Mouse (Mus musculus) liver, embryonic 13.5 days (tissue): ENCODE data around the gene Syn3. TPM values are rescaled to one million over a fixed set of nuclear protein-coding genes. Genes with fewer than 3 reads are reported as not detected.

Source experiments
- ATAC-seq: fragments of 200-750 bp; cut with Nextera tagmentation; 2 replicates; pipeline ENCODE4 v1.8.0; 2017; ENCODE audit warnings: low read depth, mild to moderate bottlenecking, moderate number of reproducible peaks, moderate library complexity
- DNase-seq: peaks from one replicate; pipeline ENCODE4 v3.0.0; 2022
- H3K27ac ChIP-seq: fragments of 300-500 bp; sonication (generic); 2 replicates; pipeline ENCODE4 v1.5.1; 2015; ENCODE audit warnings: moderate library complexity, mild to moderate bottlenecking, inconsistent platforms
- H3K27me3 ChIP-seq: fragments of 300-500 bp; sonication (generic); 2 replicates; pipeline ENCODE4 v1.6.1; 2015; ENCODE audit warnings: mild to moderate bottlenecking, inconsistent platforms
- H3K36me3 ChIP-seq: fragments of 300-500 bp; sonication (generic); 2 replicates; pipeline ENCODE4 v1.6.1; 2015; ENCODE audit warnings: mild to moderate bottlenecking, inconsistent platforms
- H3K4me1 ChIP-seq: fragments of 300-500 bp; sonication (generic); replicated peaks from 2 replicates; pipeline ENCODE4 v1.6.1; 2015; ENCODE audit warnings: inconsistent platforms
- H3K4me2 ChIP-seq: fragments of 300-500 bp; sonication (generic); 2 replicates; pipeline ENCODE4 v1.6.1; 2015; ENCODE audit warnings: inconsistent platforms, mild to moderate bottlenecking, moderate library complexity
- H3K4me3 ChIP-seq: fragments of 300-500 bp; sonication (generic); replicated peaks from 2 replicates; pipeline ENCODE4 v1.5.1; 2015; ENCODE audit warnings: mild to moderate bottlenecking, inconsistent platforms
- H3K9ac ChIP-seq: fragments of 300-500 bp; sonication (generic); 2 replicates; pipeline ENCODE4 v1.6.1; 2015; ENCODE audit warnings: mild to moderate bottlenecking, inconsistent platforms
- H3K9me3 ChIP-seq: fragments of 300-500 bp; sonication (generic); replicated peaks from 2 replicates; pipeline ENCODE4 v1.6.1; 2016; ENCODE audit warnings: inconsistent platforms
- WGBS: fragments of 180-500 bp; shearing (Covaris S2); methylation state at CpG from one replicate; pipeline ENCODE4 v1.1.7; 2015; ENCODE audit not compliant: insufficient replicate concordance; 5-methylcytosine and 5-hydroxymethylcytosine counted together
- polyA plus RNA-seq: library from polyadenylated mRNA; unstranded; fragments of >200 nt; fragmentation: Nextera tagmentation; extraction: Ambion mirVana; gene quantifications from 2 replicates; pipeline ENCODE4 v1.2.1, GENCODE M21; 2015

The Syn3 gene
- polyA plus RNA-seq, 1 experiment from 2014 or later = 0.14 TPM

DNA sequence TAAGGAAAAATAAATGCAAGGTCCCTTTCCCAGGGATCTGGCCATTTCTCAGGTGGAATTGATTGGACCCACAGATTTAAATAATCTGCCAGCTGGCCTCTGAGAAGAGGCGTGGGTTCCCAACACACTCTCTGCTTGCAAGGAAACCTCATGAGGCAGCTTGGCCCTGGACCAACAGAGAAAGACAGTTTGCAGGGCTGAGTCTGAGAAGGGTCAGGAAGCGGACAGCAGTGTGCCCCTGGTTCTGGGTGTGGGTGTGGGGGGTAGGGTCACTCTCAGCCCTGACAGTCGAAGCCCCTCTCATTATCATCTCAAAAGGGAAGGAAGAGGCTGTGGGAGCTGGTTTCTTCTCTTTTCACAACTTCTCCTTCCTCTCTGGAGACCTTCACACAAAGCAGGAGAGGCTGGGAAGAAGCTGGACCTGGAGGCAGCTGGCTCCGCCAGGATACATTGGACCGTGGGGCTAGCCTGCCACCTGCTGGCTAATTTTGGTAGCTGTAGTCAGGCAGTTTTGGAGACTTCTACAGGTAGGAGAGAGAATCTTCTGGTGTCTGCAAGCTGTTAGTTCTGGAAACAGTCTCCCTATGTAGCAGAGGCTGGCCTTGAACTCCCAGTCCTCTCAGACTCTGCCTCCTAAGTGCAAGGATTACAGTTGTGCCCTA is 35.0 kb downstream of the Syn3 start:
- no peak for ATAC-seq
- no peaks in the 10 kb centered on the region for H3K27me3 ChIP-seq
- no peaks in the 10 kb centered on the region for H3K36me3 ChIP-seq
- no peak overlapping the region for H3K4me3 ChIP-seq
- no peak overlapping the region for H3K4me2 ChIP-seq
- 23% methylated on average over 5 of the region's 5 CpGs for WGBS
- H3K27ac ChIP-seq = no peak overlapping the region
- peak; percentile 25 for DNase-seq
- no peaks in the 10 kb centered on the region for H3K4me1 ChIP-seq
- H3K9me3 ChIP-seq = no peaks in the 10 kb centered on the region
- no peak overlapping the region for H3K9ac ChIP-seq

DNA sequence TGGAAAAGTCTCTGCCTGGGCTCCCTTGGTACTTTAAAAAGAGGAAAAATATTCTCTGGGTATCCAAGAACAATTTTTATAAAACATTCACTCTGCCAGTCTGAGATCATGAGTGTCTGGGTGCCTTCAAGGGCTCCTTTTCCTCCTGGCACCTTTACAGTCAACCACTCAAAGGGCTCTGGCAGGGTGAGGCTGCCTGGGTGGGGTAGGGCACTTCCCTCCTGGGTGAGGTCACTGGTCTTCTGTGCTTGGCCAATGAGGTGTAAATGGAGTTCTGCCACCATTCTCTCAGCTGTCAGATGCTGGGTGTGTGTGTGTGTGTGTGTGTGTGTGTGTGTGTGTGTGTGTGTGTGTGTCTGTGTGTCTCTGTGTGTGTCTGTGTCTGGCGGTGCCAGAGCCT is 39.1 kb downstream of the Syn3 start:
- Histone ChIP-seq H3K9me3 (no peaks in the 10 kb centered on the region), H3K9ac (no peak overlapping the region), H3K4me3 (no peak overlapping the region), H3K27ac (no peak overlapping the region), H3K27me3 (no peaks in the 10 kb centered on the region), H3K4me1 (no peaks in the 10 kb centered on the region), H3K4me2 (no peak overlapping the region), H3K36me3 (no peaks in the 10 kb centered on the region)
- DNase-seq (no peak), ATAC-seq (no peak)
- WGBS = 75% methylated on average over 1 of the region's 1 CpGs

GRCm38 (mm10) chr10:86457665-86458209 is 41.0 kb downstream of the Syn3 start:
- Histone ChIP-seq H3K9ac (no peak overlapping the region), H3K9me3 (no peaks in the 10 kb centered on the region), H3K27me3 (no peaks in the 10 kb centered on the region), H3K27ac (no peak overlapping the region), H3K4me1 (no peaks in the 10 kb centered on the region), H3K4me3 (no peak overlapping the region), H3K4me2 (no peak overlapping the region), H3K36me3 (no peaks in the 10 kb centered on the region)
- DNase-seq (no peak), ATAC-seq (no peak)

DNA sequence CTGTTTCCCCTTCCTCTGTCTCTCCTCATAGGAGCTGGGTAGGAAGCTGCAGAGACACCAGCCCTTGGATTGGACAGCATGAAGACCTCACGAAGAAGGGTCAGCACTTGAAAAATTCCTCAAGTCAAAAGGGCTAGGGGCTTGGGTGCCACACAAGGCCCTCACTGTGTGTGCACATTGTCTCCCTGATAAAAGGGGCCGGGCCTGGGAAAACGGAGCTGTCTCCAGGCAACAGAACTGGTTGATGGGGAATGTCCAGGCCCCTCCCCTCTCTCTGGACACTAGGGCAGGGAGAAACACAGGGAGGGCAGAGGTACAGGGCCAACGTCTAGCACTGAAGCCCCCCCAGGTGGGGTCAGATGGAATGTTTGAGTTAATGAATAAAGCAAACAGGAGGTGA is 41.5 kb downstream of the Syn3 start:
- H3K27me3 ChIP-seq = no peaks in the 10 kb centered on the region
- no peaks in the 10 kb centered on the region for H3K9me3 ChIP-seq
- no peak for ATAC-seq
- no peak overlapping the region for H3K4me3 ChIP-seq
- 36% methylated on average over 4 of the region's 4 CpGs for WGBS
- H3K9ac ChIP-seq = no peak overlapping the region
- H3K4me2 ChIP-seq = no peak overlapping the region
- no peaks in the 10 kb centered on the region for H3K4me1 ChIP-seq
- no peak for DNase-seq
- H3K27ac ChIP-seq = no peak overlapping the region
- no peaks in the 10 kb centered on the region for H3K36me3 ChIP-seq

DNA sequence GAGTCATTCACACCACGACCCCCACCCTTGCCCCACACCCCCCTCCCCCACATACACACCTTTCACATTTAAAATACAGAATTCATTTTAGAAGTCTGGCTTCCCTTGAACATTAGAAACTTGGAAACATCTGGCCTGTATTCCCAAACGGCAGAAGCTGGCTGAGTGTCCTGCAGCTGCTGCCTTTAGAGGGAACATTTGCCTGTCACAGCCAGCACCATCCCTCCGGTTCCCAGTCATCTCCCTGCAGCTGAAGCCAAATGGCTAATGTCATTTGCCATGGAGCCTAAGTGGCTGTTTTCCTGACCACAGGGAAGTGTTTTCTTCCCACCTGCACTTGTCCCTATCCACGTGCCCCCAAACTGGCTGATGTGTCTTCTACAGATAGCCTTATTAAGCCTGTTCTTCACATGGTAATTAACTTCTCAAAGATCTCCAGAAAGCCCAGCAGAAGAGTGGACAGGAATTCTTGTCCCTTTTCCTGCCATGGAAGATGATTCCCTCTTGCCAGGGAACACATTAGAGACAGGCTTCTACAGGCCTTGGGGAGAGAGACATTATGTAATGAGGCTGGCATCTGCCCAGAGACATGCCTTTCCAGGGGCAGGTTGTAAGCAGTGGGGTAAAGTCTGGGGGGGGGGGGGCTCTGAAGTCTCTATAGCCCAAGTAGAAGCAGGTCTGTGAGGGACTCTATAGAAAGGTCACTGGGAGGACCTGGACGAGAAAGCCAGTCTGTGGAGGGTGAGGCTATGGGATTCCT is 43.2 kb downstream of the Syn3 start:
- no peak overlapping the region for H3K27ac ChIP-seq
- H3K4me3 ChIP-seq = no peak overlapping the region
- no peaks in the 10 kb centered on the region for H3K4me1 ChIP-seq
- H3K4me2 ChIP-seq = no peak overlapping the region
- DNase-seq = no peak
- WGBS = 36% methylated on average over 5 of the region's 5 CpGs
- H3K9me3 ChIP-seq = no peaks in the 10 kb centered on the region
- ATAC-seq = no peak
- no peaks in the 10 kb centered on the region for H3K36me3 ChIP-seq
- H3K9ac ChIP-seq = no peak overlapping the region
- no peaks in the 10 kb centered on the region for H3K27me3 ChIP-seq

GRCm38 (mm10) chr10:86452326-86452995 is 46.2 kb downstream of the Syn3 start:
- DNase-seq (peak; percentile 10), ATAC-seq (0 out of 2 replicates have a peak, but pooled peaks have one; percentile 26)
- Histone ChIP-seq H3K9ac (no peak overlapping the region), H3K36me3 (no peaks in the 10 kb centered on the region), H3K4me3 (no peak overlapping the region), H3K4me1 (no peaks in the 10 kb centered on the region), H3K4me2 (no peak overlapping the region), H3K27ac (no peak overlapping the region), H3K9me3 (no peaks in the 10 kb centered on the region), H3K27me3 (no peaks in the 10 kb centered on the region)
- WGBS = 33% methylated on average over 6 of the region's 6 CpGs

GRCm38 (mm10) chr10:86451294-86451693 is 47.4 kb downstream of the Syn3 start:
- 74% methylated on average over 5 of the region's 5 CpGs for WGBS
- Histone ChIP-seq H3K36me3 (no peaks in the 10 kb centered on the region), H3K4me1 (no peaks in the 10 kb centered on the region), H3K4me2 (no peak overlapping the region), H3K9ac (no peak overlapping the region), H3K4me3 (no peak overlapping the region), H3K27ac (no peak overlapping the region), H3K9me3 (no peaks in the 10 kb centered on the region), H3K27me3 (no peaks in the 10 kb centered on the region)
- DNase-seq = no peak
- no peak for ATAC-seq

DNA sequence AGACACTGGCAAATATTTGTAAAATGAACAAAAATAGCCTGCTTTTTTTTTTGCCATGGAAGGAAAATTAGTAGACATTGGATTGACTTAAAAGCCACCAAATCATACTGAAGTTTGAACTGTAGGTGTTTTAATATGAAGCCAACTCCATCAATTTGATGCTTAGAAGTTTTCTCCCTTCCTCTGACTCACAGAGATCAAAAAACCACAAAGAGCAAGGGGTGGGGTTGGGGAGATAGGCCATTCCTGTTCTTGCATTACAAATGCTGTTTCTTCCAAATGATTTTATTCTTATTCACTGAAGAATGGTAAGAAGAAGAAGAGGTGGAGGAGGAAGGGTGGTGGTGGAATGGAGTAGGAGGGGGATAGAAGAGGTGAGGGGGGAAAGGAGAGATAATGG is 52.0 kb downstream of the Syn3 start:
- H3K9ac ChIP-seq = no peak overlapping the region
- DNase-seq (no peak), ATAC-seq (no peak)

GRCm38 (mm10) chr10:86445207-86445606 is 53.5 kb downstream of the Syn3 start:
- Histone ChIP-seq H3K36me3 (no peaks in the 10 kb centered on the region), H3K4me2 (no peak overlapping the region), H3K4me1 (no peaks in the 10 kb centered on the region), H3K9ac (no peak overlapping the region), H3K27me3 (no peaks in the 10 kb centered on the region), H3K27ac (no peak overlapping the region), H3K9me3 (no peaks in the 10 kb centered on the region), H3K4me3 (no peak overlapping the region)
- WGBS = 50% methylated on average over 2 of the region's 2 CpGs
- ATAC-seq = no peak
- DNase-seq = no peak

More for the DNA sequence above, 52.0 kb downstream of the Syn3 start:
- Histone ChIP-seq H3K27me3 (no peaks in the 10 kb centered on the region), H3K27ac (no peak overlapping the region), H3K4me3 (no peak overlapping the region), H3K9me3 (no peaks in the 10 kb centered on the region), H3K4me1 (no peaks in the 10 kb centered on the region), H3K4me2 (no peak overlapping the region), H3K36me3 (no peaks in the 10 kb centered on the region)

DNA sequence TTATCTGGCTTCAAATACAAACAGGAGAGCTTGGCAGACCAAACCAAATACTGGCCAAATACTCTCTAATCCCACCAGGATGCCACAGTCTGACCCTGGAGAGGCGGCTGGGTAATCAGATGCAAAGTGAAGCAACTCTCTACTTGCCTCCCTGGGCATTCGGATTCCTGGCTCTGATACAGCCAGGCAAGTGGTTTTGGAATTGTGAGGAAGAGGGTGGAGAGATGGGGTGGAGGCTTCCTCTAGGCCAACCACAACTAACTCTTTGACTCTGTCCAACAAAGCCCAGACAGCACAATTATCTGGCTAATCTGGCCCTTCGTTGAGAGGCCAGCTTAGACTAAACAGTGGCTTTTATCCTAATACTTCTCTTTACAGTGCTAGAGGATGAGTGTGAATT is 54.0 kb downstream of the Syn3 start:
- WGBS = 40% methylated on average over 3 of the region's 3 CpGs
- Histone ChIP-seq H3K27ac (no peak overlapping the region), H3K4me3 (no peak overlapping the region), H3K9ac (no peak overlapping the region), H3K4me2 (no peak overlapping the region), H3K9me3 (no peaks in the 10 kb centered on the region), H3K36me3 (no peaks in the 10 kb centered on the region), H3K4me1 (no peaks in the 10 kb centered on the region), H3K27me3 (no peaks in the 10 kb centered on the region)
- ATAC-seq (no peak), DNase-seq (no peak)

GRCm38 (mm10) chr10:86441765-86442164 is 56.9 kb downstream of the Syn3 start:
- WGBS = 52% methylated on average over 3 of the region's 3 CpGs
- no peaks in the 10 kb centered on the region for H3K9me3 ChIP-seq
- H3K4me3 ChIP-seq = no peak overlapping the region
- H3K27ac ChIP-seq = no peak overlapping the region
- ATAC-seq (no peak), DNase-seq (no peak)
- H3K9ac ChIP-seq = no peak overlapping the region
- H3K36me3 ChIP-seq = no peaks in the 10 kb centered on the region
- no peaks in the 10 kb centered on the region for H3K27me3 ChIP-seq
- no peak overlapping the region for H3K4me2 ChIP-seq
- no peaks in the 10 kb centered on the region for H3K4me1 ChIP-seq
